Comparison of ENCODE assay signal across 16 mouse cellular contexts in the genomic region with DNA sequence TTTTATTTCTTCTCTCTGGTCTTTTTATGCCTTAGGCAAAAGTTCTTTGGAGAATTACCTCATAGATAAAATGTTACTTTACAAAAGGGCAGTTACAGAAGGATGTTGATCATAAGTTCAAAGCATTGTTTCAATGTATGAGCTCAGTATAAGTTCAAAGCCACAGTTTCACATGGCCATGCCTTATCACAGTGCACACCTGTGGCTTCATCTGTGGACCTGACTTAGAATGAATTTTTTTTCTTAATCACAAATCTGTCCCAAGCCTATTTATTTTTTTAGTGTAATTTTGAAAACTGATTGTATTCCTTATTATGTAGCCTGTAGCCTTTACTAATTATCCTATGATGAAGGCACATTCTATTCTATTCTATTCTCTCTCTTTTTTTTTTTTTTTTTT.
"Had no signal": no experiment of that assay in that cellular context is flagged by ENCODE, and none has a peak within 500 bp of the region (broad histone marks: within the 10 kb centered on the region; RNA-seq: fewer than 3 reads in every experiment).

No protein-coding gene starts in this region.

- H3K27ac ChIP-seq: neural tube, embryonic 13.5 days; neural tube, embryonic 15.5 days; stomach, embryonic 15.5 days; stomach, postnatal 0 days had no signal

- DNase-seq: retina, postnatal 1 day; right cerebral cortex, adult 18-20 months; right cerebral cortex, postnatal 14 days; right cerebral cortex, postnatal 25 days; right cerebral cortex, postnatal 4 days; spleen, adult 18-20 months; thymus, adult 18-20 months; thymus, adult 2 months; thymus, postnatal 14 days; thymus, postnatal 25 days; thymus, postnatal 36 days; thymus, postnatal 4 days had no signal

- H3K9ac ChIP-seq: neural tube, embryonic 13.5 days; neural tube, embryonic 15.5 days; stomach, embryonic 15.5 days had no signal

- H3K9me3 ChIP-seq: neural tube, embryonic 13.5 days; neural tube, embryonic 15.5 days; stomach, embryonic 15.5 days had no signal

- H3K27me3 ChIP-seq: neural tube, embryonic 13.5 days; neural tube, embryonic 15.5 days; stomach, embryonic 15.5 days had no signal

- H3K4me3 ChIP-seq: neural tube, embryonic 13.5 days; neural tube, embryonic 15.5 days; stomach, embryonic 15.5 days had no signal

- H3K4me1 ChIP-seq: neural tube, embryonic 13.5 days; neural tube, embryonic 15.5 days; stomach, embryonic 15.5 days had no signal

- H3K36me3 ChIP-seq: neural tube, embryonic 15.5 days had no signal
